Mouse (Mus musculus) brain, embryonic 14.5 days (tissue): ENCODE data around the gene Dnajc12. TPM values are rescaled to one million over a fixed set of nuclear protein-coding genes. Genes with fewer than 3 reads are reported as not detected.
"Not testable (repeated sequence)": the region's sequence is repeated elsewhere in the genome, so short reads cannot be mapped to it uniquely, and the experiment has no call there.

Experiments
- DNase-seq: peaks from one replicate; pipeline ENCODE4 v3.0.0-alpha.2; 2011; ENCODE audit warnings: low read depth
- CTCF ChIP-seq: fragments of 200-500 bp; IDR thresholded peaks from 2 replicates; pipeline ENCODE4 v1.5.1; 2012; ENCODE audit warnings: inconsistent platforms, mild to moderate bottlenecking, moderate library complexity, borderline replicate concordance; ENCODE audit not compliant: insufficient read depth, insufficient read length; ENCODE audit errors: extremely low read depth
- POLR2A ChIP-seq: fragments of 200-500 bp; IDR thresholded peaks from 2 replicates; pipeline ENCODE4 v1.6.1; 2012; ENCODE audit warnings: mild to moderate bottlenecking, inconsistent platforms, borderline replicate concordance; ENCODE audit not compliant: poor library complexity, insufficient read depth, insufficient read length, severe bottlenecking; ENCODE audit errors: extremely low read depth
- polyA plus RNA-seq: library from polyadenylated mRNA; depleted of rRNA; stranded (reverse); fragments of >200 nt; gene quantifications from 2 replicates; pipeline ENCODE4 v1.2.3, GENCODE M21; 2012; rRNA removed

Dnajc12 gene
- polyA plus RNA-seq, 1 experiment = 11.5 TPM

GRCm38 (mm10) chr10:63439694-63440228, 57.5 kb downstream of the Dnajc12 start:
- TF ChIP-seq POLR2A (no peak), CTCF (no peak)
- no peak for DNase-seq

- not testable (repeated sequence) for DNase-seq
These were observed 62.6 kb downstream of the Dnajc12 start for GRCm38 (mm10) chr10:63444602-63445387.

- no peak for DNase-seq
- TF ChIP-seq CTCF = no peak
- no peak for TF ChIP-seq POLR2A
These were observed 71.7 kb downstream of the Dnajc12 start for GRCm38 (mm10) chr10:63453926-63454325.

- peak; percentile 89 for DNase-seq
- peak; percentile 13; the same call in 1 of the 2 replicates for TF ChIP-seq CTCF
- TF ChIP-seq POLR2A = no peak
These were observed 73.1 kb downstream of the Dnajc12 start for GRCm38 (mm10) chr10:63455110-63455878.

- no peak for DNase-seq
- no peak for TF ChIP-seq CTCF
- no peak for TF ChIP-seq POLR2A
These were observed 75.3 kb downstream of the Dnajc12 start for GRCm38 (mm10) chr10:63457292-63458128.

Other genes with a start within 250 kb of the Dnajc12 start
- 0.20 and 0.34 TPM in 2 replicates for gene Mypn, start 178.5 kb upstream of the Dnajc12 start, polyA plus RNA-seq
- gene Herc4, start 138.6 kb upstream of the Dnajc12 start, polyA plus RNA-seq = 36.2 and 43.7 TPM in 2 replicates
- 16.4 and 17.2 TPM in 2 replicates for gene Sirt1, start 739 bp upstream of the Dnajc12 start, polyA plus RNA-seq
- not detected in 2 replicates for gene Gm7075, start 39.3 kb downstream of the Dnajc12 start, polyA plus RNA-seq
- 0.10 and 0.25 TPM in 2 replicates for gene Ctnna3, start 47.7 kb downstream of the Dnajc12 start, polyA plus RNA-seq